Mouse (Mus musculus) kidney, postnatal 36 days (tissue): ENCODE data around the gene Dusp7.

Source experiments
- DNase-seq, 2 experiments: peaks; one replicate each; pipeline ENCODE4 v3.0.0; 2021 to 2022; ENCODE audit warnings: mixed read lengths in 2 of 2

The Dusp7 gene

GRCm38 (mm10) chr9:106368112-106368717 lies at the start of gene Dusp7:
Gene Dusp7, plus strand, starts transcription at chr9:106368632.
- peak; percentile 88 to 94 for DNase-seq

GRCm38 (mm10) chr9:106319095-106319494 lies 49.3 kb upstream of the Dusp7 start:
- DNase-seq: no peak

GRCm38 (mm10) chr9:106322497-106322896 lies 45.9 kb upstream of the Dusp7 start:
- DNase-seq: no peak

GRCm38 (mm10) chr9:106326241-106326640 lies 42.2 kb upstream of the Dusp7 start:
- no peak for DNase-seq

GRCm38 (mm10) chr9:106327125-106327809 lies 41.2 kb upstream of the Dusp7 start:
- no peak for DNase-seq

GRCm38 (mm10) chr9:106328068-106328610 lies 40.3 kb upstream of the Dusp7 start:
- no peak for DNase-seq

GRCm38 (mm10) chr9:106328772-106329511 lies 39.5 kb upstream of the Dusp7 start:
- no peak for DNase-seq

- DNase-seq: no peak
These were observed 35.7 kb upstream of the Dusp7 start for GRCm38 (mm10) chr9:106332746-106333145.

GRCm38 (mm10) chr9:106337620-106338019 lies 30.8 kb upstream of the Dusp7 start:
- DNase-seq: peak in 1 of 2 experiments; percentile 17

GRCm38 (mm10) chr9:106338462-106339172 lies 29.8 kb upstream of the Dusp7 start:
- no peak for DNase-seq

- no peak for DNase-seq
These were observed 29.3 kb upstream of the Dusp7 start for GRCm38 (mm10) chr9:106339173-106339558.

- DNase-seq: no peak
These were observed 28.7 kb upstream of the Dusp7 start for GRCm38 (mm10) chr9:106339730-106340129.

- DNase-seq: no peak
These were observed 27.7 kb upstream of the Dusp7 start for GRCm38 (mm10) chr9:106340501-106341312.

- DNase-seq: peak; percentile 24 to 51
These were observed 27.1 kb upstream of the Dusp7 start for GRCm38 (mm10) chr9:106341313-106341686.

GRCm38 (mm10) chr9:106342573-106342972 lies 25.9 kb upstream of the Dusp7 start:
- DNase-seq: no peak

GRCm38 (mm10) chr9:106345167-106345566 lies 23.3 kb upstream of the Dusp7 start:
- DNase-seq: peak; percentile 55 to 67

GRCm38 (mm10) chr9:106345630-106346029 lies 22.8 kb upstream of the Dusp7 start:
- DNase-seq: no peak

GRCm38 (mm10) chr9:106348281-106348680 lies 20.2 kb upstream of the Dusp7 start:
- no peak for DNase-seq

GRCm38 (mm10) chr9:106349075-106349474 lies 19.4 kb upstream of the Dusp7 start:
- DNase-seq: peak; percentile 60 to 80

- DNase-seq: peak in 1 of 2 experiments; percentile 58
These were observed 17.3 kb upstream of the Dusp7 start for GRCm38 (mm10) chr9:106351178-106351577.

- no peak for DNase-seq
These were observed 14.7 kb upstream of the Dusp7 start for GRCm38 (mm10) chr9:106353779-106354178.

- no peak for DNase-seq
These were observed 13.6 kb upstream of the Dusp7 start for GRCm38 (mm10) chr9:106354810-106355209.
